Mouse (Mus musculus) skeletal muscle tissue, adult 2 months (tissue): ENCODE data around the gene Tctn1.

Experiments used
- DNase-seq: peaks from one replicate; pipeline ENCODE4 v3.0.0-alpha.2; 2012; ENCODE audit warnings: low read depth, low spot score

Tctn1 gene

DNA sequence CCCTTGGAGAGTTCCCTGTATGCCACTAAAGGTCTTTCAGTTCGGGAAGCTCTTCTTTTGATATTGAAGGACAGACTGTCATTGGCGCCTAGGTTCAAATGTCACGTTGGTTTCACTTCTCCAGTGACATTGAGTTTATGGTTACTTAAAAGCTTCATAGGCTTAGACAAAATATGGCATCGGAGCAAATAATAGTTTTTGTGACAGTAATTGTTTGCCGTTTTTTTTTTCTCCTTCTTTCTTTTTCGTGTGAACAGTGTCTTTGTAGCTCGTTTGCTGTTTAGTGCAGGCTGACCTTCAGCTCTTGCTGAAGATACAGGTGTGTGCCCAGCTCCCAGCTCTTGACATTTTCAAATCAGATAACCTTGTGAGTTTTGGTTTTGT, 21.5 kb upstream of the Tctn1 start:
- DNase-seq = no peak

DNA sequence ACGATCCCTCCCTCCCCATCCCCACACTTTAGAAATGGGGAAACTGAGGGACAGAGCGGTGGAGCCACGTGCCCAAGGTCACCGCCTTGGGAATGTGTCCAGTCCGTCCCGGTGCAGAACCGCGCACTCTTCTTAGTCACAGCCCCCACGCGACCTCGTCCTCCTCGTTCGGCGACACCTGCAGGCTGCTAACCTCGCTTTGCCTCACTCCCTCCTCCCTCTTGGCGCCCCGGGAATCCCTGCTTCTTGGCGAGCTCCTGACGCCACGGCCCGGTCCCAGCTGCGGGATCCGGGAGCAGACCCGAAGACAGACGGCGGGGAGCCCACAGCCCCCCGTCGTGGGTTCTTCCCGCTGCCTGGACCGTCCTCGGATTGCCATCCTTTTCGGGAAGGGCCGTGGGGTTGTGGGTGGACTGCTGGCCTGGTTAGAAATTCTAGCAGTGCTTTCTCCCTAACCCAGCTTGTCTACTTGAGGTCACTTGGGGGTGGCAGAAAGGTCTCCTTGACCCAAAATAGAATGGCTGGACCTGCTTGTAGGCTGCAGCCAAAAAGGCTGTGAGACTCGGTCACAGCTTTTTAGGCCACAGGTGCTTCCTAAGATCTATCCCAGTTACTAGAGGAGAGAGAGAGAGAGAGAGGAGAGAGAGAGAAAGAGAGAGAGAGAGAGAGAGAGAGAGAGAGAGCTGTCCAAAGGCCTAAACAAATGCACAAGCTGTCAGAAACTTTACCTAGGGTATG, 20.9 kb upstream of the Tctn1 start:
- peak; percentile 69 for DNase-seq

GRCm38 (mm10) chr5:122284183-122285028, 20.1 kb upstream of the Tctn1 start, which contains the start of gene Pptc7:
Gene Pptc7 (plus strand): TSS chr5:122284365.
- peak; percentile 94 for DNase-seq

DNA sequence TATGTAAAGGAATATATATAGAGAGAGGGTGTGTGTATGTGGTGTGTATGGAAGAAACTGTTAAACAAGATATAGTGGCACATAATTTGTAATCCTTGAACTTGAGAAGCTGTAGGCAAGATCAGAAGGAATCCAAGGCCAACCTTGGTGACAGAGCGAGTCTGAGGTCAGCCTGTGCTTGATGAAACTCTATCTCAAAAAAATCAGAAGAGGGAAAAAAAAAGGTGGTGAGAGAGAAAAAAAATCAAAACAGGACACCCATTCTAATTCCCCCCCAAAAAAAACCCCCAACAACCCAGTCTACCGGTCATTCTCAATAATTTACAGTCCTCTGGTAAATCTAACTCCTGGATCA, 19.5 kb upstream of the Tctn1 start:
- no peak for DNase-seq

DNA sequence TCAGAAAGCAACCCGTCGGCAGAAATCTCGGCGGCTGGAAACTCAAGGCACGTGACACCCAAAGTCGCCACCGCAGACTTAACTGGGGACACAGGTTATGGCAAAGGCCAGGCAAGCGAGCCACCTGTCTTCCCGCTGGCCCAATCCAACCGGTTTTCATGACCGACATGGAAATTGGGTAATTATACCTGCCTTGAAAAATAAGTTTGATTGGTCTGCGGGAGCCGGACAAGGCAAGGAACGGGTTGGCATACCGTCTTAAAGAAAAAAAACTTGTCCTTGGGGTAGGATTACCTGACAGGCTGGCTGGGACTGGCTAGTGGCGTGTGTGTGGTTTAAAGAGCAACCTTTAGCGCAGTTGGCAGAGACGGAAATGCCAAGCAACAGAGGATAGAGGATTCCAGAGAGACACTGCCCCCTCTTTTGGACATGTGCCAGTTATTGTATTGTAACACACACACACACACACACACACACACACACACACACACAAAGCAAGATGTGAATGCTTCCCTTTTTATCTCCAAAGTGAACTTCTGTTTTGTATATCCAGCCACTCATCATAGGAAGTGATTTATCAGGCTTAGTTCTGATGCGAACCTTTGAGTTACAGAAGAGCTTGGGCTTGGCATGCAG, 16.7 kb upstream of the Tctn1 start:
- DNase-seq = peak; percentile 85

DNA sequence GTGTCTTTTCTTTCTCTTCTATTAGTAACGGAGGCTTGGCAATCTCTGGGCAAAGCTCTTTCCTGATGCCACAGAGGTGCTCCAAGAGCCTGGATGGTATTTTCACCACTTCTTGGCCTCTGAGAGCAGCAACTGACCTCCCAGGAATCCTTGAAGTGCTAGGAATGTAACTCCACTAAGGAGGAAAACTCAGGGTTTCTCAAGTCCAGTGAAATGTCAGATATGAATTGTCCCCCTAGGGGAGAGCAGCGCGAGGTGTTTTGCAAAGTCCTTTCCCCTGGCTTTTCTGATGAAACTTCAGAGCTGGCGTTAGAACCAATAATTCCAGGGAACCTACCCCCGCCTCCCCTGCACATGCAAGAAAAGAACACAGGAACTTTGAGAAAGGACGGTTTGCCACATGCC, 16.2 kb upstream of the Tctn1 start:
- DNase-seq = no peak

DNA sequence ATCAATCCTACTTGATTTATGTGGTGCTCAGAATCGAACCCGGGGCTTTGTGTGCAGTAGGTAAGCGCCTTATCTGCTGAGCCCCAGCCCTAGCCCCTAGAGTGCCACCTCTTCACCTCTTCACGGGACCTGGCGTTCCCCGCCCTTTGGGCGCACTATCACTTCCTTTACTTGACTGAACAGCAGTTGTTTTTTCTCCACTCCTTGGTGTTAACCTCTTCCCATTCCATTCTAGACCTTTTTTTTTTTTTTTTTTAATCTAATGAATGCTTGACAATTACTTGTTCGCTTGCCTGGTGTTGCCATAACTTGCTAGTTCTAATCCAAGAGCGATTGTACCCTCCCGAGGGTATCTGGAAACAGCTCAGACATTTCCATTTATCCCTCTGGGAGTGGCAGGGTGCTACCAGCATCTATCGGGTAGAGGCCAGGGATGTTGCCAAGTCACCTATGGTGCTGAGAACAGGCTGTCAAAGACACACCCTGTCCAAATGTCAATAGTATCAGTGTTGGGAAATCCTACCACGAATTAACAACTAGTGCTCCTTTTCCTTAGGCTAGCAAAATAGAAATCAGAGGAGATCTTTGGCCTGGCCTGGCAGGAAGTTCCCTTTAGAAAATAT, 15.7 kb upstream of the Tctn1 start:
- DNase-seq = peak; percentile 64

GRCm38 (mm10) chr5:122278946-122279345, 14.7 kb upstream of the Tctn1 start:
- no peak for DNase-seq

DNA sequence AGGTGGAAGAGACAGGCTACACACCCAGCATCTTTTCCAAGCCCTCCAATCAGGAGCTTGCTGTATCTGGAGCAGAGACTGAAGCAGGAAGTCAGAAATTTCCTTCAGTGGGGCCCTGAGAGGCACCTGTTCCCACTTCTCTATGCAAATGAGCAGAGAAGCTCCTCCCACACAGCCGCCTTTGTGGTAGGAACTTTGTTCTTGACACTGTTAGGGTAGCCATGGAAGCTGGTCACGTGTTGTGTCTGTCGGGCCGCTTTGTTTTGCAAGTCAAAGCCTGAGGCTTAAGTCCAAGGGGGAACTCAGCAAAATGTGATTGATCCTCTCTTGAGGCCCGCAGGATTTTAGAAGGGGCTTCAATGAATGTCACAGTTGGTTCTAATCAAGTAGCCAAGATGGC, 10.5 kb upstream of the Tctn1 start:
- DNase-seq = no peak

- no peak for DNase-seq
These were observed 8.6 kb upstream of the Tctn1 start for GRCm38 (mm10) chr5:122272821-122273220.

DNA sequence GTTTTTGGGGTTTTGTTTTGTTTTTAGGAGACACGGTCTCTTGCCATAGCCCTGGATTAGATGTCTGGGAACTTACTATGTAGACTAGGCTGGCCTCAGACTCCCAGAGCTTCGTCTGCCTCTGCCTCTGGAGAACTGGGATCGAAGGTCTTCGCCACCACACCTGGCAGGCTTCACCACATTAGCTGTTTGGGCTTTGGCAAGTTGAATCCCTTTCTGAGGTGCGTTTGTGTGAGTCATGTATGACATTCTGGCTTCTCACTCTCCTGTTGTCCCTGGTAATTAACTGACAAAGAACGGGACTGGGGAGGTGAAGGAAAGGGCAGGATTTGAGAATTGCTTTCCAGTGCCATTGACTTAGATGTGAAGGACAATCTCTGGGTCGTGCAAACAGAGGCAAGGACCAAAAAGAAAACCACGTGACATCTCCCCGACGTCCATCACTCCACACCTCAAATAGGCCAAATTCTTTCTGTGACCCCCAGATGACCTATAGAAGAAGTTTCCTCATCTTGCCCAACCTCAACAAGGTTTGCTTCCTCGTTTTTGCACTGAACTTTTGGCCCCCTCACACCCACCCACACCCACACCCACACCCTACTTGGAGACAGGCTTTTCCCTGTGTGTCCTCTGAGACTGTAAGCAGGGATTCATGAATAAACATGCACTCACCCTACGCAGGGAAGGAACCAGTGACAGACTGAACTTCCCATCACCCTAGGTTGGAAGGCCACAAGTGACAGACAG, 4.8 kb upstream of the Tctn1 start:
- no peak for DNase-seq

DNA sequence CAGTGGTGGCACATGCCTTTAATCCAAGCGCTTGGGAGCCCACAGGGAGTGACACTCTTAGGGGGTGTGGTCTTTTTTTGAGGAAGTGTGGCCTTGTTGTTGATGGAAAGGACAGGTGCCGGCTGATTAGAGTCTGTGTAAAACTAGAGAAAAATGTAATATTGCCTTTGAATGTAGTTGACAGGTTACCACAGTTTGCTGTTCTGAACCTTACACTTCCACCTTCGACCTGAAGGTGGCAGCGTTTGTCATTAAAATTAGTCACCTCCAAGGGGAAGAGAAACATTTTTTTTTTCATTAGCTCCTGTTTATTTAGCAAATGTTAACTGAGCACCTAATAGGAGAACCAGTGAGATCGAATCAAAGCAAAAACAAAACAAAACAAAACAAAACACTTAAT, 3.6 kb upstream of the Tctn1 start:
- DNase-seq = peak; percentile 55

- DNase-seq = no peak
These were observed 2.9 kb upstream of the Tctn1 start for GRCm38 (mm10) chr5:122267136-122267535.

- DNase-seq = no peak
These were observed 1.7 kb upstream of the Tctn1 start for GRCm38 (mm10) chr5:122265942-122266341.

DNA sequence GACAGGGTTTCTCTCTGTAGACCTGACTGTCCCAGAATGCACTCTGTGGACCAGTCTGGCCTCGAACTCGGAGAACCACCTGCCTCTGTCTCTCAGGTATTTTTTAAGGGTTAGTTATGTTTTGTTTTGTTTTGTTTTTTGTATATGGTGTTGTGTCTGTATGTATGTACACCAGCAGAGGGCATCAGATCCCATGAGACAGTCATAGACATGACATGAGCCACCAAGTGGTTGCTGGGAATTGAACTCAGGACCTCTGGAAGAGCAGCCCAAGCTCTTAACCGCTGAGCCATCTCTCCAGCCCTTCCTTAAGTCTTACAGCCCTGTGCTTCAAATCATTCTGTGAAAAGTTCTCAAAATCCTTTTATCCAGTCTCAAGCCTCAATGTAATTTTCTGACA, 927 bp upstream of the Tctn1 start:
- DNase-seq = no peak

- DNase-seq = no peak
These were observed 2.2 kb downstream of the Tctn1 start for GRCm38 (mm10) chr5:122262104-122262503.

DNA sequence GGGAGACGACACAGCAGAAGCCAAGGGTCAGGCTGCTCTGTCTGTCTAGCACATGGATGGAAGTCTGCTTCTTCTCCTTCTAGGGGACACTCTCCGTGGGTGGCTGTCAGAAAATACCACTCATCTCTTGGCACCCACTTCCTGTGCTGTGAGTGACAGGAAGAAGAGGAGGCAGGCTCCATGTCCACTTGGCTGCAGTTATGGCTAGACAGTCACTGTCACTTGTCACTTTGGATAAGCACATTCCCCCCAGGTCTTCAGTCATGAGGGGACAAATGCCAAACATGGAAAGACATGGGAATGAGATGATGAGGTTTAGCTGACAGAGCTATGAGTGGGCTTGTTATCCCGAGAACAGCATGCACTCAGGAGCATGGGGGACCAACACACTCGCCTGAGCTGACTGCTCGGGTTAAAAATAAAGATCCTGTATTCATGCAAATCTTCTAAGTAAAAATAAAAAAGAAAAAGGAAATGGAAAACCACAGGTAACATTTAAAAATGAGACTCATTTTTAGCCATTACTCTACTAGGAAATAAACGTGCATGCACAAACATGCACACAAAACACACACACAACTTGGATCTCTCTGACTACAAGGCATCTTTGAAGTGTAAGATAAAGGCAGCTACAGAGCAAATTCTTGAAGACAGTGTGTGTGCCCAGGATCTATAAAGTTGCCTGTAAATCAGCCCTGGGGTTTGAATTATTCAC, 6.1 kb downstream of the Tctn1 start:
- DNase-seq = no peak

DNA sequence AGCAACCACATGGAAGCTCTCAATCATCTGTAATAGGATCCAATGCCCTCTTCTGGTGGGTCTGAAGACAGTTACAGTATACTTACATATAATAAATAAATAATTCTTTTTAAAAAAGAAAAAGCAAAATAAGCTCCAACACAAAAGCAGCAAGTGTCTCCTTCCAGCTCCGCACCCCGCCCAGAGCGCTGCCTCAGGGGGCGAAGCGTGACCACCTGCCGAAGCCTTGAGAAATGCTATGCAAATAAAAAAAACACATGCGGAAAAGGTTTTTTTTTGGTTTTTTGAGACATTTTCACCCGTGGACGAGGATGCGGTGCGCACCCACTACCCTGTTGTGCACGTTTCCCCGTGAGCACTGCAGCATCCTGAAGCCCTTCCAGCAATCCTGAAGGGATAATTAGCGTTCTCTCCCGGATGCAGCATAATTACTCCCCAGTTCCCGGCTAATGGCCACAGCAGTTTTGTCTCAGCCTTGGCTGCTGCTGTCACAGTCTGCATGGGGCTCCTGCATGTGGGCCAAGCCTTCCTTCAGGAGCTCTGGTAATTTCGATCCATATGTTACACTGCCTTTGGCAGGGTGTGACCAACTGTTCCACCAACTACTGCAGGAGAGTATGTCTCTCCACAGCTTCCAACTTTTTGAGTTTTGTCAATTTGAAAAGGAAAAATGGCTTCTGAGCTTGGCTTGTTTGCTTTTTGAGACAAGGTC, 12.2 kb downstream of the Tctn1 start:
- DNase-seq = no peak

DNA sequence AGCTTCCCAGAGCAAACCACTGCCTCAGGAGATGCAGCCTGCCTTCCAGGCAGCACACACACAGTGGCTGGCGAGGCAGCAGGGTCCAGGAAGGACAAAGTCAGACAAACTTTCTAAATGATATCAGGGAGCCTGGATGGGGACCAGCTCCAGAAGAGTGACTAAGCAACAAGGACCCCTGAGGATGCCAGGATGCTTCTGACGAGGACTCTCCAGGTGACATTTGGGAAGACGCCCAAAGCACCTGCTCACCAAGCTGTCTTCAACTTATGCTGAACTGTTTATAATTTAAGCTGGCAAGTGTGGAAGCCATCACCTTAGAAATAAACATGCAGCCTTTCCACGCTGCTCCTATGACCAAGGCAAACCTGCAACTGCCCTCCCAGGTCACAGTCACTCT, 15.0 kb downstream of the Tctn1 start:
- DNase-seq = no peak

DNA sequence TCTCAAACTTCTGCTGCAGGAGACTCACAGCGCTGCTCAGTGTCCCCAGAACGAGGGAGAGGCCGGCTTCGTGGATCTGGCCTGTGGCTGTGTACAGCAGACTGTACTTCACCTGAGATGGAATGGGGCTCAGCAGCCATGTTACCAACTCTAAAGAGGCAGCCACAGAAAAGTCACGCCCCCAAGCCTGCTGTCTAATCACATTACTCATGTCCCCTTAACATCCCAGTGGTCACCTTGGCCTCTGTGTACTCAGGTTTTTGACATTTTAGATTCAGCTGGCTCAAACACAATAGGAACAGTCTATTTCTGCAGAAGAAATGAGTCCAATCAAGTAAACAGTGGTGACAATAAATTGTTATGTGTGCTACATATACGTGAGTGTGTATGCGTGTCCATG, 16.3 kb downstream of the Tctn1 start:
- no peak for DNase-seq
